Mouse (Mus musculus): Measurements from ENCODE around the gene Ptprt. TPM values are rescaled to one million over a fixed set of nuclear protein-coding genes. Genes with fewer than 3 reads are reported as not detected.
A peak's percentile ranks its signal among the peaks of the same experiment; 100 is the strongest.
"Not testable (repeated sequence)": the region's sequence is repeated elsewhere in the genome, so short reads cannot be mapped to it uniquely, and the experiment has no call there.

Ptprt gene
- total RNA-seq, 2 experiments from 2014 or later, result 94.2 to 103 TPM

GRCm38 (mm10) chr2:162282606-162283005, 378.3 kb downstream of the Ptprt start:
- DNase-seq (ENCODE audit: low spot score in 2 of 2), result peak; percentile 21 to 45
- intact Hi-C loops (cut with DNase I), result no loop called here

- no peak for DNase-seq (ENCODE audit: low spot score in 2 of 2)
- intact Hi-C loops (cut with DNase I), result no loop called here
These were observed 378.8 kb downstream of the Ptprt start for GRCm38 (mm10) chr2:162282121-162282520.

- DNase-seq (ENCODE audit: low spot score in 2 of 2), result peak; percentile 31 to 86
- intact Hi-C loops (cut with DNase I), result no loop called here
These were observed 387.1 kb downstream of the Ptprt start for GRCm38 (mm10) chr2:162273826-162274225.

- DNase-seq (ENCODE audit: low spot score in 2 of 2), result no peak
- intact Hi-C loops (cut with DNase I), result no loop called here
These were observed 409.7 kb downstream of the Ptprt start for GRCm38 (mm10) chr2:162251272-162251671.

GRCm38 (mm10) chr2:162248296-162248695, 412.7 kb downstream of the Ptprt start:
- DNase-seq (ENCODE audit: low spot score in 2 of 2), result no peak
- intact Hi-C loops (cut with DNase I), result no loop called here

GRCm38 (mm10) chr2:162222476-162222875, 438.5 kb downstream of the Ptprt start:
- intact Hi-C loops (cut with DNase I), result no loop called here
- no peak for DNase-seq (ENCODE audit: low spot score in 2 of 2)

- DNase-seq (ENCODE audit: low spot score in 2 of 2), result no peak
- intact Hi-C loops (cut with DNase I), result no loop called here
These were observed 440.4 kb downstream of the Ptprt start for GRCm38 (mm10) chr2:162220586-162220985.

- peak; percentile 33 to 82 for DNase-seq (ENCODE audit: low spot score in 2 of 2)
- intact Hi-C loops (cut with DNase I), result no loop called here
These were observed 441.4 kb downstream of the Ptprt start for GRCm38 (mm10) chr2:162219507-162219906.

GRCm38 (mm10) chr2:162217896-162218295, 443.1 kb downstream of the Ptprt start:
- intact Hi-C loops (cut with DNase I), result no loop called here
- DNase-seq (ENCODE audit: low spot score in 2 of 2), result no peak

- intact Hi-C loops (cut with DNase I), result no loop called here
- no peak for DNase-seq (ENCODE audit: low spot score in 2 of 2)
These were observed 448.6 kb downstream of the Ptprt start for GRCm38 (mm10) chr2:162212397-162212796.

- no peak for DNase-seq (ENCODE audit: low spot score in 2 of 2)
- intact Hi-C loops (cut with DNase I), result no loop called here
These were observed 450.4 kb downstream of the Ptprt start for GRCm38 (mm10) chr2:162210564-162210963.

- no peak for DNase-seq (ENCODE audit: low spot score in 2 of 2)
- intact Hi-C loops (cut with DNase I), result no loop called here
These were observed 463.6 kb downstream of the Ptprt start for GRCm38 (mm10) chr2:162197316-162197715.

GRCm38 (mm10) chr2:162182621-162183475, 478.1 kb downstream of the Ptprt start:
- intact Hi-C loops (cut with DNase I), result no loop called here
- DNase-seq (ENCODE audit: low spot score in 2 of 2), result peak in 1 of 2 experiments; percentile 56

GRCm38 (mm10) chr2:162181826-162182225, 479.1 kb downstream of the Ptprt start:
- intact Hi-C loops (cut with DNase I), result no loop called here
- no peak for DNase-seq (ENCODE audit: low spot score in 2 of 2)

- intact Hi-C loops (cut with DNase I), result no loop called here
- DNase-seq (ENCODE audit: low spot score in 2 of 2), result no peak
These were observed 488.4 kb downstream of the Ptprt start for GRCm38 (mm10) chr2:162172529-162172928.

- DNase-seq (ENCODE audit: low spot score in 2 of 2), result peak in 1 of 2 experiments; percentile 53
- intact Hi-C loops (cut with DNase I), result no loop called here
These were observed 519.0 kb downstream of the Ptprt start for GRCm38 (mm10) chr2:162141845-162142411.

GRCm38 (mm10) chr2:162136176-162136575, 524.8 kb downstream of the Ptprt start:
- DNase-seq (ENCODE audit: low spot score in 2 of 2); intact Hi-C loops (cut with DNase I): not testable (repeated sequence)

GRCm38 (mm10) chr2:162131607-162132304, 529.2 kb downstream of the Ptprt start:
- DNase-seq (ENCODE audit: low spot score in 2 of 2), result peak in 1 of 2 experiments; percentile 49
- intact Hi-C loops (cut with DNase I), result no loop called here

- intact Hi-C loops (cut with DNase I), result no loop called here
- no peak for DNase-seq (ENCODE audit: low spot score in 2 of 2)
These were observed 531.1 kb downstream of the Ptprt start for GRCm38 (mm10) chr2:162129896-162130295.

- DNase-seq (ENCODE audit: low spot score in 2 of 2), result peak in 1 of 2 experiments; percentile 52
- intact Hi-C loops (cut with DNase I), result no loop called here
These were observed 542.9 kb downstream of the Ptprt start for GRCm38 (mm10) chr2:162118041-162118440.
